Mouse (Mus musculus) lung, adult 2 months (tissue): ENCODE measurements around the gene Tex261.

Experiments used
- CTCF ChIP-seq: fragments of 200-500 bp; IDR thresholded peaks from 2 replicates; pipeline ENCODE4 v1.5.1; 2011; ENCODE audit warnings: mild to moderate bottlenecking, low read length, control low read depth; ENCODE audit not compliant: insufficient read depth
- POLR2A ChIP-seq: fragments of 200-500 bp; IDR thresholded peaks from 2 replicates; pipeline ENCODE4 v1.6.1; 2011; ENCODE audit warnings: low read depth, mild to moderate bottlenecking, control low read depth, low read length, borderline replicate concordance; ENCODE audit errors: extremely low read depth

DNA sequence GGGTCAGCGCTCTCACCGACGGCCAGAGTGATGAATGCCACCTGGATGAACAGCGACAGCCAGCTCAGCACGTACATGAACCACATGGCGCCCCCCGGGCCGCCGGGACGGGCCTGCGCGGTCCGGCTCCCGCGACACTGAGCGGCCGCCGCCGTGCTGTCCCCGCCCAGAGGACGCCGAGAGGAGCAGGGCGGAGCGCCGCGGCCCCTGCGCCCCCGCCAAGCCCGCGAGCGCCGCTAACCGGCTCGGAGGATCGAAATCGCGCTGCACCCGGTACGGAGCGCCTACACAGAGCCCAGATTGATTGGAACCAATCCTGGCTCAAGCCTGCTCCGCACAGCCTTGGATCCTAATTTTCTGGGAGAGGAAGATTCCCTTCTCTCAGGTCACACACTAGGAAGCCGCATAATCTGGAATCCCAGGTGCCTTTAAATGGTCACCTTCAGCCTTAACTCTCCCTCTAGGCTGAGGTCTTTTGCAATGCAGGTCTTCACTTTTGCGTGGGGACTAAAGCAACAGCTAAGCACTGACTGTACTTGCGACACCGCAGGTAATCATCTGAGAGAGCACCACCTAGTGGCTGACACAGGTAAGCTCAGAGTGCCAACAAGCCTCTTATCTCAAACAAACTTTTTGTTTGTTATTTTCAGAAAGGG is at the start of gene Tex261:
- TF ChIP-seq POLR2A (peak; percentile 81), CTCF (peak; percentile 77)
